Mouse (Mus musculus): ENCODE measurements around the gene Sst. TPM values are rescaled to one million over a fixed set of nuclear protein-coding genes. Genes with fewer than 3 reads are reported as not detected.
A peak's percentile ranks its signal among the peaks of the same experiment; 100 is the strongest.
"Not testable (repeated sequence)": the region's sequence is repeated elsewhere in the genome, so short reads cannot be mapped to it uniquely, and the experiment has no call there.

The Sst gene
- 237 and 269 TPM in 2 replicates for polyA plus RNA-seq (2015; fragmentation: Nextera tagmentation; extraction: Ambion mirVana)

- peak within 1 kb of the TSS; percentile 35 for H3K4me3 ChIP-seq (replicated peaks)
- H3K4me2 ChIP-seq: peak within 1 kb of the TSS; percentile 63
- H3K27me3 ChIP-seq (replicated peaks): peaks cover 27% of the 10 kb centered on the region
- 0 out of 2 replicates have a peak within 1 kb of the TSS, but pooled peaks have one; percentile 13 for H3K27ac ChIP-seq (replicated peaks)
- peaks cover 11% of the 10 kb centered on the region for H3K4me1 ChIP-seq
- ATAC-seq (ENCODE audit: low FRiP score): peak; percentile 55
- 6% methylated on average over 26 of the region's 26 CpGs for WGBS
- no peaks in the 10 kb centered on the region for H3K9me3 ChIP-seq (replicated peaks)
- H3K36me3 ChIP-seq: no peaks in the 10 kb centered on the region
- peak within 1 kb of the TSS; percentile 44 for H3K9ac ChIP-seq (replicated peaks)
Measured at GRCm38 (mm10) chr16:23890636-23891035, at the start of gene Sst. Gene Sst, minus strand, starts transcription at chr16:23890958.

- H3K36me3 ChIP-seq: no peaks in the 10 kb centered on the region
- H3K27ac ChIP-seq (replicated peaks): no peak overlapping the region
- H3K4me3 ChIP-seq (replicated peaks): no peak overlapping the region
- no peak for ATAC-seq (ENCODE audit: low FRiP score)
- H3K9me3 ChIP-seq (replicated peaks): no peaks in the 10 kb centered on the region
- no peak overlapping the region for H3K9ac ChIP-seq (replicated peaks)
- no peaks in the 10 kb centered on the region for H3K4me1 ChIP-seq
- no peaks in the 10 kb centered on the region for H3K27me3 ChIP-seq (replicated peaks)
- H3K4me2 ChIP-seq: no peak overlapping the region
- 80% methylated on average over 2 of the region's 2 CpGs for WGBS
Measured at GRCm38 (mm10) chr16:23934397-23934796, 43.6 kb upstream of the Sst start.

GRCm38 (mm10) chr16:23932294-23932693, 41.5 kb upstream of the Sst start, which contains the start of gene Rtp2:
Gene Rtp2, minus strand, starts transcription at chr16:23932394.
- H3K4me1 ChIP-seq: no peaks in the 10 kb centered on the region
- WGBS: 67% methylated on average over 11 of the region's 11 CpGs
- ATAC-seq (ENCODE audit: low FRiP score): no peak
- no peak within 1 kb of the TSS for H3K4me3 ChIP-seq (replicated peaks)
- no peaks in the 10 kb centered on the region for H3K36me3 ChIP-seq
- H3K27ac ChIP-seq (replicated peaks): no peak within 1 kb of the TSS
- H3K9me3 ChIP-seq (replicated peaks): no peaks in the 10 kb centered on the region
- H3K4me2 ChIP-seq: no peak within 1 kb of the TSS
- no peaks in the 10 kb centered on the region for H3K27me3 ChIP-seq (replicated peaks)
- H3K9ac ChIP-seq (replicated peaks): no peak within 1 kb of the TSS

GRCm38 (mm10) chr16:23931275-23931674, 40.5 kb upstream of the Sst start:
- Histone ChIP-seq H3K4me1 (no peaks in the 10 kb centered on the region), H3K36me3 (no peaks in the 10 kb centered on the region), H3K9ac (replicated peaks) (no peak overlapping the region), H3K27ac (replicated peaks) (no peak overlapping the region), H3K4me3 (replicated peaks) (no peak overlapping the region), H3K4me2 (no peak overlapping the region), H3K9me3 (replicated peaks) (no peaks in the 10 kb centered on the region), H3K27me3 (replicated peaks) (no peaks in the 10 kb centered on the region)
- no peak for ATAC-seq (ENCODE audit: low FRiP score)
- 83% methylated on average over 18 of the region's 18 CpGs for WGBS

GRCm38 (mm10) chr16:23930426-23931073, 39.8 kb upstream of the Sst start:
- no peaks in the 10 kb centered on the region for H3K9me3 ChIP-seq (replicated peaks)
- H3K27ac ChIP-seq (replicated peaks): no peak overlapping the region
- H3K4me1 ChIP-seq: no peaks in the 10 kb centered on the region
- no peak overlapping the region for H3K4me2 ChIP-seq
- WGBS: 92% methylated on average over 3 of the region's 3 CpGs
- no peak overlapping the region for H3K9ac ChIP-seq (replicated peaks)
- H3K36me3 ChIP-seq: no peaks in the 10 kb centered on the region
- H3K27me3 ChIP-seq (replicated peaks): no peaks in the 10 kb centered on the region
- H3K4me3 ChIP-seq (replicated peaks): no peak overlapping the region
- ATAC-seq (ENCODE audit: low FRiP score): no peak

GRCm38 (mm10) chr16:23927301-23928114, 36.8 kb upstream of the Sst start:
- Histone ChIP-seq H3K27me3 (replicated peaks) (no peaks in the 10 kb centered on the region), H3K4me2 (no peak overlapping the region), H3K9ac (replicated peaks) (no peak overlapping the region), H3K27ac (replicated peaks) (no peak overlapping the region), H3K4me3 (replicated peaks) (no peak overlapping the region), H3K4me1 (no peaks in the 10 kb centered on the region), H3K9me3 (replicated peaks) (no peaks in the 10 kb centered on the region), H3K36me3 (no peaks in the 10 kb centered on the region)
- ATAC-seq (ENCODE audit: low FRiP score): no peak
- 92% methylated on average over 33 of the region's 33 CpGs for WGBS

- Histone ChIP-seq H3K9ac (replicated peaks) (no peak overlapping the region), H3K36me3 (no peaks in the 10 kb centered on the region), H3K4me1 (no peaks in the 10 kb centered on the region), H3K4me3 (replicated peaks) (no peak overlapping the region), H3K4me2 (no peak overlapping the region), H3K27me3 (replicated peaks) (no peaks in the 10 kb centered on the region), H3K9me3 (replicated peaks) (no peaks in the 10 kb centered on the region), H3K27ac (replicated peaks) (no peak overlapping the region)
- ATAC-seq (ENCODE audit: low FRiP score): no peak
- 100% methylated on average over 1 of the region's 1 CpGs for WGBS
Measured at GRCm38 (mm10) chr16:23922906-23923305, 32.1 kb upstream of the Sst start.

- Histone ChIP-seq H3K4me2 (no peak overlapping the region), H3K9ac (replicated peaks) (no peak overlapping the region), H3K4me3 (replicated peaks) (no peak overlapping the region), H3K9me3 (replicated peaks) (no peaks in the 10 kb centered on the region), H3K36me3 (no peaks in the 10 kb centered on the region), H3K27ac (replicated peaks) (no peak overlapping the region), H3K4me1 (no peaks in the 10 kb centered on the region), H3K27me3 (replicated peaks) (no peaks in the 10 kb centered on the region)
- no peak for ATAC-seq (ENCODE audit: low FRiP score)
- 77% methylated on average over 5 of the region's 5 CpGs for WGBS
Measured at GRCm38 (mm10) chr16:23921697-23922096, 30.9 kb upstream of the Sst start.

- H3K9ac ChIP-seq (replicated peaks): no peak overlapping the region
- no peak overlapping the region for H3K27ac ChIP-seq (replicated peaks)
- H3K4me2 ChIP-seq: no peak overlapping the region
- WGBS: 84% methylated on average over 2 of the region's 2 CpGs
- no peaks in the 10 kb centered on the region for H3K27me3 ChIP-seq (replicated peaks)
- no peaks in the 10 kb centered on the region for H3K4me1 ChIP-seq
- no peaks in the 10 kb centered on the region for H3K36me3 ChIP-seq
- H3K9me3 ChIP-seq (replicated peaks): no peaks in the 10 kb centered on the region
- H3K4me3 ChIP-seq (replicated peaks): no peak overlapping the region
- ATAC-seq (ENCODE audit: low FRiP score): no peak
Measured at GRCm38 (mm10) chr16:23919418-23919817, 28.7 kb upstream of the Sst start.

GRCm38 (mm10) chr16:23913401-23913800, 22.6 kb upstream of the Sst start:
- 49% methylated on average over 3 of the region's 3 CpGs for WGBS
- Histone ChIP-seq H3K27me3 (replicated peaks) (no peaks in the 10 kb centered on the region), H3K4me1 (no peaks in the 10 kb centered on the region), H3K4me3 (replicated peaks) (no peak overlapping the region), H3K36me3 (no peaks in the 10 kb centered on the region), H3K9me3 (replicated peaks) (no peaks in the 10 kb centered on the region), H3K4me2 (no peak overlapping the region), H3K9ac (replicated peaks) (no peak overlapping the region), H3K27ac (replicated peaks) (no peak overlapping the region)
- no peak for ATAC-seq (ENCODE audit: low FRiP score)

- no peak overlapping the region for H3K27ac ChIP-seq (replicated peaks)
- no peak overlapping the region for H3K4me3 ChIP-seq (replicated peaks)
- no peak for ATAC-seq (ENCODE audit: low FRiP score)
- no peaks in the 10 kb centered on the region for H3K27me3 ChIP-seq (replicated peaks)
- H3K4me2 ChIP-seq: no peak overlapping the region
- H3K9me3 ChIP-seq (replicated peaks): no peaks in the 10 kb centered on the region
- WGBS: 81% methylated on average over 13 of the region's 13 CpGs
- no peaks in the 10 kb centered on the region for H3K36me3 ChIP-seq
- no peaks in the 10 kb centered on the region for H3K4me1 ChIP-seq
- no peak overlapping the region for H3K9ac ChIP-seq (replicated peaks)
Measured at GRCm38 (mm10) chr16:23912741-23913140, 22.0 kb upstream of the Sst start.

GRCm38 (mm10) chr16:23909015-23909354, 18.2 kb upstream of the Sst start:
- not testable (repeated sequence) for H3K4me1 ChIP-seq; H3K9ac ChIP-seq (replicated peaks); H3K4me2 ChIP-seq; H3K9me3 ChIP-seq (replicated peaks); H3K27ac ChIP-seq (replicated peaks); H3K4me3 ChIP-seq (replicated peaks); H3K27me3 ChIP-seq (replicated peaks); ATAC-seq (ENCODE audit: low FRiP score); H3K36me3 ChIP-seq
- 87% methylated on average over 3 of the region's 3 CpGs for WGBS

Measured in neural tube, embryonic 15.5 days (tissue).